Mouse (Mus musculus) ES-E14 (cell line): ENCODE measurements around the gene Clpp. TPM values are rescaled to one million over a fixed set of nuclear protein-coding genes. Genes with fewer than 3 reads are reported as not detected.

Source experiments
- DNase-seq: peaks from one replicate; pipeline ENCODE4 v3.0.0-alpha.2; 2013; ENCODE audit warnings: low read depth, low spot score
- H3K27ac ChIP-seq: 2 replicates; pipeline ENCODE4 v1.5.1; 2012; ENCODE audit warnings: low read depth, mild to moderate bottlenecking, low read length, moderate library complexity, mixed read lengths; ENCODE audit not compliant: poor library complexity, insufficient read depth, severe bottlenecking
- H3K36me3 ChIP-seq: 2 replicates; pipeline ENCODE4 v1.6.1; 2012; ENCODE audit warnings: mild to moderate bottlenecking, low read length, moderate library complexity, mixed read lengths; ENCODE audit not compliant: control insufficient read depth, poor library complexity, insufficient read depth, severe bottlenecking
- H3K4me1 ChIP-seq, 2 experiments: fragments of 150-350 bp in 1 of 2; sonication (generic) in 1 of 2; 2 replicates each; pipeline ENCODE4 v1.6.1; 2012; ENCODE audit warnings: low read length in 2 of 2, mild to moderate bottlenecking in 1 of 2, mixed read lengths in 1 of 2; ENCODE audit not compliant: control insufficient read depth in 2 of 2, insufficient read depth in 2 of 2, poor library complexity in 1 of 2
- H3K4me3 ChIP-seq, 2 experiments: fragments of 150-350 bp in 1 of 2; sonication (generic) in 1 of 2; 2 replicates each; pipeline ENCODE4 v1.5.1; 2012; ENCODE audit warnings: low read length in 2 of 2, low read depth in 1 of 2, mild to moderate bottlenecking in 1 of 2, mixed read lengths in 1 of 2; ENCODE audit not compliant: insufficient read depth in 1 of 2, poor library complexity in 1 of 2, severe bottlenecking in 1 of 2
- H3K9ac ChIP-seq: 2 replicates; pipeline ENCODE4 v1.6.1; 2012; ENCODE audit warnings: low read depth, mild to moderate bottlenecking, low read length, mixed read lengths; ENCODE audit not compliant: poor library complexity, insufficient read depth, severe bottlenecking
- H3K9me3 ChIP-seq: fragments of 150-350 bp; sonication (generic); 2 replicates; pipeline ENCODE4 v1.6.1; 2012; ENCODE audit warnings: low read depth, mild to moderate bottlenecking, low read length; ENCODE audit not compliant: control insufficient read depth, insufficient read depth
- CHD2 ChIP-seq: IDR thresholded peaks from 2 replicates; pipeline ENCODE4 v1.6.1; 2014; ENCODE audit warnings: mild to moderate bottlenecking, low read depth, low read length, inconsistent platforms
- HCFC1 ChIP-seq: IDR thresholded peaks from 2 replicates; pipeline ENCODE4 v1.6.1; 2012; ENCODE audit warnings: low read length, inconsistent platforms, borderline replicate concordance; ENCODE audit not compliant: insufficient read depth
- MAFK ChIP-seq: IDR thresholded peaks from 2 replicates; pipeline ENCODE4 v1.6.1; 2014; ENCODE audit warnings: mild to moderate bottlenecking, low read depth, low read length, inconsistent platforms; ENCODE audit not compliant: insufficient read depth
- ZC3H11A ChIP-seq: IDR thresholded peaks from 2 replicates; pipeline ENCODE4 v1.6.1; 2012; ENCODE audit warnings: low read depth, mild to moderate bottlenecking, inconsistent platforms, low read length, borderline replicate concordance
- ZNF384 ChIP-seq: IDR thresholded peaks from 2 replicates; pipeline ENCODE4 v1.6.1; 2012; ENCODE audit warnings: low read depth, low read length, inconsistent platforms
- in situ Hi-C, 2 experiments: fragments of 600-800 bp; cut with MboI; formaldehyde crosslinking; loops; one replicate each; pipeline ENCODE4 v1.15.1; 2025; ENCODE audit warnings: low sequenced_read_pairs in 2 of 2, inconsistent platforms in 1 of 2; ENCODE audit not compliant: unreplicated experiment in 2 of 2
- total RNA-seq: library from RNA; depleted of rRNA; stranded (reverse); fragments of 300-350 nt; gene quantifications from 2 replicates; pipeline ENCODE4 v1.2.3, GENCODE M21; 2012

Clpp gene
- total RNA-seq, 1 experiment, result 185 TPM

DNA sequence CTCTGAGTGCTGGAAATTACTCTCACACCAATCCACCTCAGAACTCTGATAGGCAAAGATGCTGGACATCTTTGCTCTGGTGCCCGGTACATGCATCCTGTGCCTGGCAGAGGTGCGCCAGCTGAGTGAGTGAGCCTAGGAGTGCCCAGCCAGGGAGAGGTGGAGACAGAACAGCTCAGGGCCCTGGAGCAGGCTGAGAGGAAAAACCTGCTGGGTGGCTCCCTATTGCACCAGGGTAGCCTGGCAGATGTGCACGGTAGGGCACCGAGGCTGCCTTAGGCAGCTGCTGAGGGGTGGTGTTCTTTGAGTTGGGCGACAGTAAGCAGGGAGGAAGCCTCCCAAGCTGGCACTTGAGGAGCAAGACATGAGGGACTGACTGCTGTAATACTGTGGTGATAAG lies 8.1 kb upstream of the Clpp start, which contains the start of gene Acer1:
Gene Acer1 (minus strand): TSS at position 114 of the 400 bp plus-strand sequence.
- H3K9ac ChIP-seq, result no peak within 1 kb of the TSS
- H3K4me1 ChIP-seq, result 0 out of 4 replicates have a peak, but pooled peaks cover 0 to 1% of the 10 kb centered on the region in 2 experiments
- no peak for DNase-seq
- in situ Hi-C loops, result no loop called here
- no peaks in the 10 kb centered on the region for H3K9me3 ChIP-seq
- no peaks in the 10 kb centered on the region for H3K36me3 ChIP-seq
- no peak within 1 kb of the TSS for H3K27ac ChIP-seq
- H3K4me3 ChIP-seq, result no peak within 1 kb of the TSS
- TF ChIP-seq CHD2, result no peak
- TF ChIP-seq ZNF384, result no peak

DNA sequence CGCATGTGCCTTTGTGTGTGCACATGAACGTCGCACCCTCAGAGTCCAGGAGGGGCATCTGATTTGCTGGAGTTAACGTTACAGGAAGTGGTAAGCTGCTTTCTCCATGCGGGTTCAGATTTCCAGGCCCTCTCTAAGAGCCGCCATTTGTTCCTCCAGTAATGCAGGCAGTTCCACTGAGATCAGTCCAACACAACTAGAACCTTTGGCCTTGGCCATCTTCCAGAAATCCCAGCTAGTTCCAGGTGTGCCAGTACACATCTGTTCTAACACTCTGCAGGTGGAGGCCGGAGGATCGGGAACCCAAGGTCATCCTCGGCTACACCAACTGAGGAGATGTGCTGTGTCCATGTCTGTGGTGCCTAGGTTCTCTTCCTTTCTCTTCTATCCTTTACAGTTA lies 5.2 kb upstream of the Clpp start:
- no peak for DNase-seq

DNA sequence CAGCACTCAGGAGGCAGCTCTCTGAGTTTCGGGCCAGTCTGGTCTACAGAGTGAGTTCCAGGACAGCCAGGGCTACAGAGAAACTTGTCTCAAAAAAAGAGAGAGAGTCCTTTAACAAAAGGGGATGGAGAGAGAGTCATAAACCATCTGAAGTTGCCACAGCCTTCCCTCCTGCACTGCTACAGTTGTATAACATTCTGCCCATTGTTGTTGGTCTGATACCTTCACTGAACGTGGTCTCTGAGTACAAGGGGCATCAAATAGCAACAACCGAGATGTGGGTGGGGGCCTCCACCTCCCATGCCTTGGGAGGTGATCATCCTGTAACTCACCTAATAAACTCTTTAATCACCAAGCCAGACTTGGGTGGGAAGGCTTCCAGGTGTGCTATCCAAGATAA lies 4.4 kb upstream of the Clpp start:
- TF ChIP-seq MAFK, result no peak
- TF ChIP-seq ZNF384, result no peak
- no peak for TF ChIP-seq ZC3H11A
- no peak for TF ChIP-seq HCFC1
- TF ChIP-seq CHD2, result no peak
- no peak overlapping the region for H3K9ac ChIP-seq
- in situ Hi-C loops, result no loop called here
- H3K9me3 ChIP-seq, result no peaks in the 10 kb centered on the region
- no peaks in the 10 kb centered on the region for H3K36me3 ChIP-seq
- no peak for DNase-seq
- H3K4me1 ChIP-seq, result no peaks in the 10 kb centered on the region
- no peak overlapping the region for H3K27ac ChIP-seq
- no peak overlapping the region for H3K4me3 ChIP-seq

More for the DNA sequence above, 5.2 kb upstream of the Clpp start:
- TF ChIP-seq ZC3H11A (no peak), ZNF384 (no peak), CHD2 (no peak), MAFK (no peak), HCFC1 (no peak)
- Histone ChIP-seq H3K9me3 (no peaks in the 10 kb centered on the region), H3K36me3 (no peaks in the 10 kb centered on the region), H3K9ac (no peak overlapping the region), H3K27ac (no peak overlapping the region), H3K4me3 (no peak overlapping the region), H3K4me1 (no peaks in the 10 kb centered on the region)
- in situ Hi-C loops, result no loop called here

DNA sequence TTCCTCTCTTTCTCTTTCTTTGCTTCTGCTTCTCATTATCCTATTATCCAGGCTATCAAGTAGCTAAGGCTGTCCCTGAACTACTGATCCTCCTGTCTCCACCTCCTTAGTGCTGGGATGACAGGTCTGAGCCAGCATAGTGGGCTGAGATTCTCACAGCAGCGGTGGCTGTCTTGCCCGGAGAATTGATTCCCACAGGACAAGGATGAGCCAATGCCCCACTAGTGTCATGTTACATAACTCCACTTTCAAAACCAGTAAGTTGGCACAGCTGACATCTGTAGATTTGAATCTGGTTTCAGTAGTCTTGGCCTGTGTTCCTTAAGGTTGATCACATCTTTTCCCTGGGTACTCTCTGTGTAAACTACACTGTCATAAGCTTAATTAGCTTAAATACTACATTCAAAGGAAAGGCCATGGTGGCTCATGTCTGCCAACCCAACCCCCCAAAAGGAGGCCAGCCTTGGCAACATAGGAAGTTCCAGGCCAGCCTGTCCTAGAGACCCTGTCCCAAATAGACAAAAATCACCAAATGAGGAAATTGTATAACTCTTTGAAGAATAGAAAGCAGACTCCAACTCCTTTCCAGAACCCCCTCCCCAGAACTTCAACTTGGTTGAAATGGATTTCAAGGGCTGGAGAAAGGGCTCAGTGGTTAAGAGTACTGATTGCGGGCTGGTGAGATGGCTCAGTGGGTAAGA lies 3.9 kb upstream of the Clpp start:
- in situ Hi-C loops, result no loop called here
- Histone ChIP-seq H3K36me3 (peaks cover 2% of the 10 kb centered on the region; the same call in 1 of the 2 replicates), H3K4me3 (no peak overlapping the region), H3K4me1 (peaks cover 0 to 2% of the 10 kb centered on the region in 2 experiments; a peak in 1 of 4 replicates), H3K27ac (no peak overlapping the region), H3K9me3 (no peaks in the 10 kb centered on the region), H3K9ac (no peak overlapping the region)
- TF ChIP-seq MAFK, result no peak
- TF ChIP-seq ZNF384, result no peak
- no peak for TF ChIP-seq ZC3H11A
- DNase-seq, result no peak

DNA sequence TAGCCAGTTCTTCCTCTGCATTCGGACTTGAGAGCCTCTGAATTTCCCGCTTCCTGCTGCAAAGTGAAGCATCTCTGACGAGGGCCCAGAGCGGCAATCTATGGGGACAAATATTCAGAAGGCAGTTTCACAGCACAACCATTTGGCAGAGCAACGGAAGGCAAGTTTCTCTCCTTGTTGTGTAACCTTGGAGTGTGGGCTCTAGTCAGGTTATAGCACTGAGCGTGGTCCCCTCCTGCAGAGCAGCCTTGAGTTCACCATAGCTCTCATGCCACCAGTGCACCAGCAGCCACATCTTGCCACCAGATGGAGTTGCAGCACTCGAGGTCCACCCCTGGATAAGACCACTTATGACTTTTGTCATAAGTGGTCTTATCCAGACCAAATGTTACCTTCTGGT lies 1.7 kb upstream of the Clpp start:
- no peak for DNase-seq
- no peak overlapping the region for H3K27ac ChIP-seq
- no peak overlapping the region for H3K9ac ChIP-seq
- no peak for TF ChIP-seq ZNF384
- TF ChIP-seq HCFC1, result no peak
- no peak for TF ChIP-seq ZC3H11A
- TF ChIP-seq MAFK, result no peak
- no peak for TF ChIP-seq CHD2
- H3K36me3 ChIP-seq, result peaks cover 17% of the 10 kb centered on the region
- H3K4me1 ChIP-seq, result peaks cover 4% of the 10 kb centered on the region in 2 experiments; a peak in 2 of 4 replicates
- in situ Hi-C loops, result no loop called here
- no peak overlapping the region for H3K4me3 ChIP-seq
- no peaks in the 10 kb centered on the region for H3K9me3 ChIP-seq
